Mouse (Mus musculus): ENCODE measurements around the gene Cercam. TPM values are rescaled to one million over a fixed set of nuclear protein-coding genes. Genes with fewer than 3 reads are reported as not detected.
A peak's percentile ranks its signal among the peaks of the same experiment; 100 is the strongest.
"Not testable (repeated sequence)": the region's sequence is repeated elsewhere in the genome, so short reads cannot be mapped to it uniquely, and the experiment has no call there.

Gene Cercam
- polyA plus RNA-seq, 1 experiment from 2014 or later: 28.5 TPM

GRCm38 (mm10) chr2:29886659-29887292 is 17.8 kb downstream of the Cercam start:
- H3K9me3 ChIP-seq (replicated peaks); H3K36me3 ChIP-seq; H3K9ac ChIP-seq; ATAC-seq (ENCODE audit: low FRiP score); H3K27ac ChIP-seq; H3K4me2 ChIP-seq (replicated peaks); H3K27me3 ChIP-seq; H3K4me3 ChIP-seq: not testable (repeated sequence)
- H3K4me1 ChIP-seq: peaks cover 20% of the 10 kb centered on the region
- 88% methylated on average over 9 of the region's 9 CpGs for WGBS

- peak within 1 kb of the TSS; percentile 95 for H3K9ac ChIP-seq
- peaks cover 25% of the 10 kb centered on the region for H3K36me3 ChIP-seq
- ATAC-seq (ENCODE audit: low FRiP score): peak; percentile 87
- peak within 1 kb of the TSS; percentile 99 for H3K4me3 ChIP-seq
- peaks cover 20% of the 10 kb centered on the region for H3K4me1 ChIP-seq
- peak within 1 kb of the TSS; percentile 90 for H3K4me2 ChIP-seq (replicated peaks)
- WGBS: 1% methylated on average over 55 of the region's 70 CpGs
- no peaks in the 10 kb centered on the region for H3K9me3 ChIP-seq (replicated peaks)
- peak within 1 kb of the TSS; percentile 92 for H3K27ac ChIP-seq
- no peaks in the 10 kb centered on the region for H3K27me3 ChIP-seq
Observed at GRCm38 (mm10) chr2:29889066-29889944, 20.3 kb downstream of the Cercam start, which contains the start of gene Odf2. Odf2 (plus strand) TSS chr2:29889221.

GRCm38 (mm10) chr2:29889991-29890833 is 21.2 kb downstream of the Cercam start:
- Histone ChIP-seq H3K4me1 (peaks cover 20% of the 10 kb centered on the region), H3K4me3 (peak overlapping the region; percentile 99), H3K9me3 (replicated peaks) (no peaks in the 10 kb centered on the region), H3K9ac (peak overlapping the region; percentile 95), H3K4me2 (replicated peaks) (peak overlapping the region; percentile 90), H3K36me3 (peaks cover 34% of the 10 kb centered on the region), H3K27me3 (no peaks in the 10 kb centered on the region), H3K27ac (peak overlapping the region; percentile 92)
- ATAC-seq (ENCODE audit: low FRiP score): peak; percentile 93
- under 1% methylated on average over 60 of the region's 61 CpGs for WGBS

- 91% methylated on average over 6 of the region's 6 CpGs for WGBS
- ATAC-seq (ENCODE audit: low FRiP score): no peak
- Histone ChIP-seq H3K4me3 (no peak overlapping the region), H3K4me1 (peaks cover 20% of the 10 kb centered on the region), H3K36me3 (peaks cover 47% of the 10 kb centered on the region), H3K4me2 (replicated peaks) (peak overlapping the region; percentile 90; the same call in 1 of the 2 replicates), H3K27ac (no peak overlapping the region), H3K9me3 (replicated peaks) (no peaks in the 10 kb centered on the region), H3K9ac (no peak overlapping the region), H3K27me3 (no peaks in the 10 kb centered on the region)
Observed at GRCm38 (mm10) chr2:29891773-29892172, 22.8 kb downstream of the Cercam start.

GRCm38 (mm10) chr2:29896071-29896470 is 27.1 kb downstream of the Cercam start:
- no peak overlapping the region for H3K9ac ChIP-seq
- H3K4me3 ChIP-seq: no peak overlapping the region
- ATAC-seq (ENCODE audit: low FRiP score): no peak
- H3K27me3 ChIP-seq: no peaks in the 10 kb centered on the region
- H3K9me3 ChIP-seq (replicated peaks): no peaks in the 10 kb centered on the region
- H3K27ac ChIP-seq: no peak overlapping the region
- WGBS: 96% methylated on average over 1 of the region's 1 CpGs
- H3K4me2 ChIP-seq (replicated peaks): no peak overlapping the region
- peaks cover 6% of the 10 kb centered on the region for H3K4me1 ChIP-seq
- peaks cover 89% of the 10 kb centered on the region for H3K36me3 ChIP-seq

- H3K9me3 ChIP-seq (replicated peaks): no peaks in the 10 kb centered on the region
- H3K4me1 ChIP-seq: no peaks in the 10 kb centered on the region
- H3K27ac ChIP-seq: no peak overlapping the region
- no peak overlapping the region for H3K4me3 ChIP-seq
- ATAC-seq (ENCODE audit: low FRiP score): no peak
- WGBS: 89% methylated on average over 2 of the region's 2 CpGs
- no peak overlapping the region for H3K4me2 ChIP-seq (replicated peaks)
- H3K27me3 ChIP-seq: no peaks in the 10 kb centered on the region
- peaks cover 96% of the 10 kb centered on the region for H3K36me3 ChIP-seq
- H3K9ac ChIP-seq: no peak overlapping the region
Observed at GRCm38 (mm10) chr2:29897366-29897765, 28.4 kb downstream of the Cercam start.

GRCm38 (mm10) chr2:29898081-29898480 is 29.1 kb downstream of the Cercam start:
- Histone ChIP-seq H3K27ac (no peak overlapping the region), H3K36me3 (peaks cover 96% of the 10 kb centered on the region), H3K9me3 (replicated peaks) (no peaks in the 10 kb centered on the region), H3K4me3 (no peak overlapping the region), H3K4me2 (replicated peaks) (no peak overlapping the region), H3K27me3 (no peaks in the 10 kb centered on the region), H3K9ac (no peak overlapping the region), H3K4me1 (no peaks in the 10 kb centered on the region)
- ATAC-seq (ENCODE audit: low FRiP score): no peak
- WGBS: 96% methylated on average over 1 of the region's 1 CpGs

- no peak overlapping the region for H3K4me3 ChIP-seq
- peaks cover 98% of the 10 kb centered on the region for H3K36me3 ChIP-seq
- no peak overlapping the region for H3K27ac ChIP-seq
- H3K4me2 ChIP-seq (replicated peaks): no peak overlapping the region
- H3K27me3 ChIP-seq: no peaks in the 10 kb centered on the region
- H3K9ac ChIP-seq: no peak overlapping the region
- no peaks in the 10 kb centered on the region for H3K4me1 ChIP-seq
- H3K9me3 ChIP-seq (replicated peaks): no peaks in the 10 kb centered on the region; the same call in 1 of the 2 replicates
- ATAC-seq (ENCODE audit: low FRiP score): no peak
- WGBS: 91% methylated on average over 10 of the region's 10 CpGs
Observed at GRCm38 (mm10) chr2:29902194-29902593, 33.2 kb downstream of the Cercam start.

- H3K4me1 ChIP-seq; ATAC-seq (ENCODE audit: low FRiP score); H3K4me2 ChIP-seq (replicated peaks); H3K9me3 ChIP-seq (replicated peaks); H3K27ac ChIP-seq; H3K27me3 ChIP-seq; H3K9ac ChIP-seq; H3K4me3 ChIP-seq: not testable (repeated sequence)
- peaks cover 90% of the 10 kb centered on the region for H3K36me3 ChIP-seq
- 85% methylated on average over 2 of the region's 2 CpGs for WGBS
Observed at GRCm38 (mm10) chr2:29908171-29908570, 39.2 kb downstream of the Cercam start.

GRCm38 (mm10) chr2:29910042-29910441 is 41.1 kb downstream of the Cercam start:
- Histone ChIP-seq H3K27ac (no peak overlapping the region), H3K36me3 (peaks cover 90% of the 10 kb centered on the region), H3K9ac (no peak overlapping the region), H3K4me2 (replicated peaks) (no peak overlapping the region), H3K4me1 (no peaks in the 10 kb centered on the region), H3K27me3 (no peaks in the 10 kb centered on the region), H3K4me3 (no peak overlapping the region), H3K9me3 (replicated peaks) (no peaks in the 10 kb centered on the region; the same call in 1 of the 2 replicates)
- WGBS: 84% methylated on average over 2 of the region's 2 CpGs
- no peak for ATAC-seq (ENCODE audit: low FRiP score)

- no peak overlapping the region for H3K9ac ChIP-seq
- 93% methylated on average over 11 of the region's 11 CpGs for WGBS
- no peaks in the 10 kb centered on the region for H3K4me1 ChIP-seq
- ATAC-seq (ENCODE audit: low FRiP score): no peak
- H3K27me3 ChIP-seq: no peaks in the 10 kb centered on the region
- no peak overlapping the region for H3K4me2 ChIP-seq (replicated peaks)
- H3K27ac ChIP-seq: no peak overlapping the region
- no peaks in the 10 kb centered on the region for H3K9me3 ChIP-seq (replicated peaks)
- no peak overlapping the region for H3K4me3 ChIP-seq
- peaks cover 87% of the 10 kb centered on the region for H3K36me3 ChIP-seq
Observed at GRCm38 (mm10) chr2:29917621-29918020, 48.7 kb downstream of the Cercam start.

GRCm38 (mm10) chr2:29922011-29922410 is 53.0 kb downstream of the Cercam start:
- no peak overlapping the region for H3K9ac ChIP-seq
- H3K36me3 ChIP-seq: peaks cover 91% of the 10 kb centered on the region
- H3K9me3 ChIP-seq (replicated peaks): no peaks in the 10 kb centered on the region
- no peaks in the 10 kb centered on the region for H3K27me3 ChIP-seq
- H3K4me2 ChIP-seq (replicated peaks): no peak overlapping the region
- 82% methylated on average over 11 of the region's 11 CpGs for WGBS
- H3K4me3 ChIP-seq: no peak overlapping the region
- ATAC-seq (ENCODE audit: low FRiP score): no peak
- H3K4me1 ChIP-seq: no peaks in the 10 kb centered on the region
- H3K27ac ChIP-seq: no peak overlapping the region
